ENCODE assay signal across 7 mouse cellular contexts in genomic region chr4:58339226-58339625, GRCm38 (mm10). TPM values are rescaled to one million over a fixed set of nuclear protein-coding genes. Genes with fewer than 3 reads are reported as not detected.
"Had no signal": no experiment of that assay in that cellular context is flagged by ENCODE, and none has a peak within 500 bp of the region (broad histone marks: within the 10 kb centered on the region; RNA-seq: fewer than 3 reads in every experiment).

No protein-coding gene starts in this region.

- DNase-seq: kidney, postnatal 14 days; layer of hippocampus, adult 9-11 months; layer of hippocampus, postnatal 36 days; right cerebral cortex, postnatal 14 days; thymus, postnatal 36 days had no signal

RNA-seq across cellular contexts. Expression of gene Musk, which starts 53.5 kb away (rescaled TPM):
- total RNA-seq: megakaryocyte-erythroid progenitor cell, adult 5-6 weeks; neutrophil, adult 5-6 weeks had no signal
